Mouse (Mus musculus): ENCODE results near the gene Rab11fip4. TPM values are rescaled to one million over a fixed set of nuclear protein-coding genes. Genes with fewer than 3 reads are reported as not detected.
"Not testable (repeated sequence)": the region's sequence is repeated elsewhere in the genome, so short reads cannot be mapped to it uniquely, and the experiment has no call there.

The Rab11fip4 gene
- total RNA-seq, 2 experiments from 2014 or later = 200 to 210 TPM

DNA sequence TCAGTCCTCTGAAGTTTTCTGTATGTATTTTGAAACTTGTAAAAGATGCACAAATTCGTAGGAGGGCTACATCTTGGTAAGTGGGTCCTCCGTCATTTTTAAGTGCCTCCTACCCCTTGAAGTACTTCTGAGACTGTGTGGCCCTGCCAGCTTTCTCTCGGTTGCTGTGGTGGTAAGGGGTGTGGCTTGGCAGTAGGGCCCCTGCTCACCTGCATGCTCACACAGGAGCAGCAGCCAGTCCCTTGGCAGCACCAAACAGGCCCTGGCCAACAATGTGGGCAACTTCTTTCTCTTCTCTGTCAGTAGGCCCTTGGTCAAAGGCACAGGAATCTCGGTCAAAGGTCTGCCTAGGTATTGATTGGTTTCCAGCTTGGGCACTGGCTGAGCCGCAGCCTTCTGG lies 82.1 kb downstream of the Rab11fip4 start:
- intact Hi-C loops (cut with DNase I) = no loop called here
- no peak for DNase-seq (ENCODE audit: low spot score in 2 of 2)

GRCm38 (mm10) chr11:79673717-79674116 lies 82.7 kb downstream of the Rab11fip4 start:
- intact Hi-C loops (cut with DNase I) = no loop called here
- no peak for DNase-seq (ENCODE audit: low spot score in 2 of 2)

DNA sequence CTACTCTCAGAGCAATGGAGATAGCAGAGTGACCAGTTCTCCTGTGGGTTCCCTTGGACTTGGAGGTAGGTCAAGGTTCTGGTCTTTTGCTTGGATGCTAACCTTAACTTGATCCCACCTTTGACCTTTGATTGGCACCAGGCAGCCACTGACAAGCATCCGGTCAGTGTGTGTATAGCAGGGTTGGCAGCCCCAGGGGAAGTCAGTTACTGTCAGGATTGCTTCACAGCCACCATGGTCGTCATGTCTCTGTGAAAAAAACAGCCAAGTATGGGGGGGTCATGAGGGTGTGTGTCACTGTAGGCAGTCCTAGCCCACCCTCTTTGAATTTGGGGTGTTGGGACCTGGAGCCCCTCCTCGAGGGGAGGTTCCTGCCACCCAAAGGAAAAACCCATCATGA lies 83.2 kb downstream of the Rab11fip4 start:
- intact Hi-C loops (cut with DNase I) = no loop called here
- no peak for DNase-seq (ENCODE audit: low spot score in 2 of 2)

DNA sequence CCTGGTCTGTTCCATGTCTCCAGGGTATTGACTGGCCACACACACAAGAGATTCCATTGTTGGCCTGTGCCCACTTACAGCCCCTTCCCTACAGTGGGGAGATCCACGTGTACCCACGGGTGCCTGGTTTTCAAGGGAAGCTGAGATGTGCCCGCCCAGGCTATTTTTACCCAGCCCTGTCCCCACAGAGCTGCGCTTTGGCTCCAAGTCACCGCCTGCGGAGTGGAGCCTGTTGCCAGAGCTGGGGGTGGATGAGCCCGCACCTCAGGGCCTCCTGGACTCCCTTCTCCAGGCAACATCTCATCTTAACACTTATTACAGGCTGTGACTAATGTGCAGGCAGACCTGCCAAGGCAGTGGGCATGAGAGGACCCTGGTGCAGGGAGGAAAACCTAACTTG lies 83.6 kb downstream of the Rab11fip4 start:
- peak; percentile 75 to 84 for DNase-seq (ENCODE audit: low spot score in 2 of 2)
- intact Hi-C loops (cut with DNase I) = no loop called here

- no peak for DNase-seq (ENCODE audit: low spot score in 2 of 2)
- intact Hi-C loops (cut with DNase I) = no loop called here
Measured at GRCm38 (mm10) chr11:79675285-79675684, 84.3 kb downstream of the Rab11fip4 start.

- no peak for DNase-seq (ENCODE audit: low spot score in 2 of 2)
- intact Hi-C loops (cut with DNase I) = no loop called here
Measured at GRCm38 (mm10) chr11:79675994-79676393, 85.0 kb downstream of the Rab11fip4 start.

DNA sequence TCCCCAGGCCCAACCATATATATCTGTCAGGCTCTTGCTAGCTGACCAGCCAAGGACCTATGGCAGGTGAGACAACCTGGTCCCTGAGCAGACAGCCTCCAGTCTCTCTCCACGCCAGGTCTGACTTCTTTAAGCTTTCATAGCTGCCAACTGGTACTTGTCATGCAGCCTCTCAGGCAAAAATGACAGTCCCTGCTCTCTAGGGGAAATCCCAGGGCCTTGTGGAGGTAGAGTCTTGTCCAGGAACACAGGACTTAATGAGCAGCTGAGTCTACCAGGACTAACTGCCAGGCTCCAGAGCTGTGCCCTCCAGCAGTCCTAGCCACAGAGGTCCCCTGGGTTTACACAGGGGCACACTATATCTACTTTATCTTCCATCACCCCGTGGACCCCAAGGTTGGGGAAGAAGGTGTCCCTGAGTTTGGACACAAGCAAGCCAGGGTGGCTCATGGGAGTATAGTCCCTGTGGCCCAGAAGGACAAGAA lies 85.5 kb downstream of the Rab11fip4 start:
- intact Hi-C loops (cut with DNase I) = no loop called here
- no peak for DNase-seq (ENCODE audit: low spot score in 2 of 2)

DNA sequence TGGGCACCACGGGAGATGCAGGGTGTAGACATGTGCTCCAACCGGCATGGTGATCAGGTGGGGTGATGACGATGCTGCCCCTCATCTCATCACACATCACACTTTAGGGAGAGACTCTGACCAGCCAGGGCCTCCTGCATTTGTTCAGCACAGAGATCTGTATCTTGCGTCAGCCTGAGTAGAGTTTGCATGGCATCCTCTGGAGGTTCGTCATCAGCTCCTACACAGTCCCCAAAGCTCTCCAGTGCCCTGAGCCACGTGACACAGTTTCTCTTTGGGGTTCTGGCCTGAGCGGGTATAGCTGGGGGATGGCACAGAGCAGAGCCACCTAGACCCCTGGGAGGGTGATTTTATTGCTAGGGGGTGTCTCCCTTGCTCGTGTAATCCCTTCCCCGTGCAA lies 86.4 kb downstream of the Rab11fip4 start:
- DNase-seq (ENCODE audit: low spot score in 2 of 2) = no peak
- intact Hi-C loops (cut with DNase I) = no loop called here

GRCm38 (mm10) chr11:79678363-79679153 lies 87.5 kb downstream of the Rab11fip4 start:
- intact Hi-C loops (cut with DNase I) = no loop called here
- DNase-seq (ENCODE audit: low spot score in 2 of 2) = peak in 1 of 2 experiments; percentile 70

DNA sequence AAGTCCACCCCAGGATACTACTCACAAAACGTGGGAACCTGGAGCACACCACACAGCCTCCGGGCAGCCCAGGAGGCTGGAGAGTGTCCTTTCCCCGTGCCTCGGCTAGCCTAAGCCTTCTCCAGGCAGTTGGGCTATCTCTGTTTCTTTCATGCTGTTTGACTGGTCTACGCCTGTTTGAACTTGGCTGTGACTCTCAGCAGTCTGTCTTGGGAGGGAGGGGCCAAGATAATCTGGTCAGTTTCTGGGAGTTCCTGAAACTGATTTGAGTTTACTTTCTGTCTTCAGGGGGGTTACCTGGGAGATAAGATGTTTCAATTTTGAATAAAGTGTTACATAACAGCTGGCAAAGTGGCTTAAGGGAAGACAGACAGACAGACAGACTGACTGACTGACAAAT lies 88.9 kb downstream of the Rab11fip4 start:
- DNase-seq (ENCODE audit: low spot score in 2 of 2) = no peak
- intact Hi-C loops (cut with DNase I) = no loop called here

- no peak for DNase-seq (ENCODE audit: low spot score in 2 of 2)
- intact Hi-C loops (cut with DNase I) = no loop called here
Measured at GRCm38 (mm10) chr11:79680559-79680958, 89.5 kb downstream of the Rab11fip4 start.

GRCm38 (mm10) chr11:79681182-79681581 lies 90.2 kb downstream of the Rab11fip4 start:
- no peak for DNase-seq (ENCODE audit: low spot score in 2 of 2)
- intact Hi-C loops (cut with DNase I) = no loop called here

GRCm38 (mm10) chr11:79681798-79682197 lies 90.8 kb downstream of the Rab11fip4 start:
- DNase-seq (ENCODE audit: low spot score in 2 of 2) = no peak
- intact Hi-C loops (cut with DNase I) = no loop called here

DNA sequence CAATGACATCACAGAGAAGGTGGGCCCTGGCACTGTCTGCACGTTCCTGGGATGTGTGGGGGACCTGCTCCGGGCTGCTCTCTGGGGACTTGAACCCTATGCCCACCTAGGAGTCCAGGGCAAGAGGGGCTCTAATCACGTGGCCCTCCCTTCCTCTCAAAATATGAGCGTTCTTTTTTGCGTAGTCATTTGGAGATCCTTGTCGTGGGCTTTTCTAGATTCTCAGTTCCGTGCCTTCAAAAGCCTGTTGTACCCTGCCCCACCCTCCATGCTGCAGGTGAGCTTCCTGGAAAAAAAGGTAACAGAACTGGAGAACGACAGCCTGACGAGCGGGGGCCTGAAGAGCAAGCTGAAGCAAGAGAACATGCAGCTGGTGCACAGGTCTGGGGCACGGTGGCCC lies 94.1 kb downstream of the Rab11fip4 start:
- DNase-seq (ENCODE audit: low spot score in 2 of 2) = no peak
- intact Hi-C loops (cut with DNase I) = loop anchor here (5.0 kb wide), 1 partner anchor 58 kb away; no protein-coding TSS in a partner anchor

GRCm38 (mm10) chr11:79686501-79687121 lies 95.6 kb downstream of the Rab11fip4 start:
- DNase-seq (ENCODE audit: low spot score in 2 of 2) = peak; percentile 88 to 93
- intact Hi-C loops (cut with DNase I) = loop anchor here (2.0 to 5.0 kb wide), 2 partner anchors 59 to 102 kb away; no protein-coding TSS in a partner anchor

- intact Hi-C loops (cut with DNase I) = loop anchor here (5.0 kb wide), 1 partner anchor 63 kb away; no protein-coding TSS in a partner anchor
- DNase-seq (ENCODE audit: low spot score in 2 of 2) = no peak
Measured at GRCm38 (mm10) chr11:79689916-79690315, 98.9 kb downstream of the Rab11fip4 start.

DNA sequence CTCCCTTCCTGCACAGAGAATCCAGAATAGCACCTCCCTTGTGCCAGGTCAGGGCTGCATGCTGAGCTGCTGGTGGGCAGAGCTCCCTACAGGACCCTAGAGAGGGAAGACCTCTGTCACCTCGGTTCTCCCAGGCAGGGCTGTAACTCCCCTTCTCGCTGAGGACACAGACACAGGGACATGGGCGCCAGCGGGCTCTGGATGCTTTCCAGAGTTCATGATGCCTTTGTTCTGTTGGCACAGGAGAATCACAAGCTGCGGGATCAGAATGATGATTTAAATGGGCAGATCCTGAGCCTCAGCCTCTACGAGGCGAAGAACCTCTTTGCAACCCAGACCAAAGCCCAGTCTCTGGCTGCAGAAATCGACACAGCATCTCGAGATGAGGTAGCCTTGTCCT lies 100.5 kb downstream of the Rab11fip4 start:
- DNase-seq (ENCODE audit: low spot score in 2 of 2) = no peak

DNA sequence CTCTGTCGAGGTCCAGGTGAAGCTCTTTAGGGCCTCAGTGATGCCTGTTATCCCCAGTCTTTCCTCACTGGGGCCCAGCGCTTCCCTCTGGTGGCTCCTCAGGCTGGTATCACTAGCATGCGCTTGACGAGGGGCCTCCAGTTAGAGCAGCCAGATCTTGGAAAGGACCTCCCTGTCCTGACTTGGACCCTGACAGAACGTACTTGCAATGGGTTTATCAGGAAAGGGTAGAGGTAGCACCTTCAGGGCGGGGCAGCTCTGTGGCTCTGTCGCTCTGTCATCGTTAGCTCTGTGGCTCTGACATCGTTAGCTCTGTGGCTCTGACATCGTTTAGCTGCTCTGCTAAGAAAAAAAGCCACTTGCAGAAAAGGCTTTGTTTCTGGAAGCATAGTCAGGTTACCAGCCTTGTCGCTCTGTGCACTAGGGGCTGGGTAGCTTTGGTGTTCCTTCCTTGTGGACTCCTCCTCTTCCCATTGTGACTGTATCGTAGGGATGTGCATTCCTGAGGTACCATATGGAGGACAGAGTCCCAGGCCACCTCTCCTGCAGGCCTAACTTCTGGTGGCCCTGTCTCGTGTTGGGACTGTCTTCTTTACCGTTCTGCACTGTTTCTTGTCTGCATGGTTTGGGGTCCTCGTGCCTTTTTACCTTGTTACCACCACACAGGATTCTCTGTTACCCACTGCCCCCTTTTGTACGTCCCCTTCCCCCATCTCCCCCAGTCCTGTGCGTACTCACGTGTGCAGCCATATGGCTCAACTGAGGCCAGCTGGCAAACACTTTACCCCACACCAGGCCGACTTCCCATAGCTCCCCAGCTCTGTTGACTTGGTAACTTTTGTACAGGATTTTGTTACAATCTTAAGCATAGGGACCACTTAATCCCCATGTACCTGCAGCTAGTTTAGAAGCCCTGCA lies 105.6 kb downstream of the Rab11fip4 start:
- no peak for DNase-seq (ENCODE audit: low spot score in 2 of 2)
- intact Hi-C loops (cut with DNase I) = no loop called here

More for the DNA sequence above, 100.5 kb downstream of the Rab11fip4 start:
- intact Hi-C loops (cut with DNase I) = no loop called here

- DNase-seq (ENCODE audit: low spot score in 2 of 2) = no peak
- intact Hi-C loops (cut with DNase I) = no loop called here
Measured at GRCm38 (mm10) chr11:79698071-79698470, 107.1 kb downstream of the Rab11fip4 start.

- intact Hi-C loops (cut with DNase I); DNase-seq (ENCODE audit: low spot score in 2 of 2): not testable (repeated sequence)
Measured at GRCm38 (mm10) chr11:79698542-79698941, 107.5 kb downstream of the Rab11fip4 start.

Measured in left cerebral cortex, postnatal 14 days (tissue).